Comparison of ENCODE assay signal across 15 mouse cellular contexts in genomic region chr10:37206546-37206945, GRCm38 (mm10).
"Had no signal": no experiment of that assay in that cellular context is flagged by ENCODE, and none has a peak within 500 bp of the region (broad histone marks: within the 10 kb centered on the region; RNA-seq: fewer than 3 reads in every experiment).

No protein-coding gene starts in this region.

- H3K27ac ChIP-seq: neural tube, embryonic 15.5 days; stomach, embryonic 15.5 days; stomach, postnatal 0 days had no signal

- H3K9ac ChIP-seq: neural tube, embryonic 15.5 days; stomach, embryonic 15.5 days had no signal

- H3K9me3 ChIP-seq: neural tube, embryonic 15.5 days; stomach, embryonic 15.5 days had no signal

- H3K4me3 ChIP-seq: neural tube, embryonic 15.5 days; stomach, embryonic 15.5 days had no signal

- H3K4me1 ChIP-seq: neural tube, embryonic 15.5 days; stomach, embryonic 15.5 days had no signal

- H3K27me3 ChIP-seq: neural tube, embryonic 15.5 days; stomach, embryonic 15.5 days had no signal

- H3K4me2 ChIP-seq: neural tube, embryonic 15.5 days; stomach, embryonic 15.5 days had no signal

- DNase-seq: retina, postnatal 1 day; right cerebral cortex, adult 18-20 months; right cerebral cortex, postnatal 14 days; right cerebral cortex, postnatal 25 days; right cerebral cortex, postnatal 4 days; spleen, adult 18-20 months; thymus, adult 18-20 months; thymus, adult 2 months; thymus, postnatal 14 days; thymus, postnatal 25 days; thymus, postnatal 36 days; thymus, postnatal 4 days had no signal

- H3K36me3 ChIP-seq: neural tube, embryonic 15.5 days; stomach, embryonic 15.5 days had no signal
